Mouse (Mus musculus): ENCODE measurements around the gene Slfn8. TPM values are rescaled to one million over a fixed set of nuclear protein-coding genes. Genes with fewer than 3 reads are reported as not detected.

Gene Slfn8
- total and polyA plus RNA-seq, 2 experiments from 2014 or later, result 0.51 to 0.61 TPM

DNA sequence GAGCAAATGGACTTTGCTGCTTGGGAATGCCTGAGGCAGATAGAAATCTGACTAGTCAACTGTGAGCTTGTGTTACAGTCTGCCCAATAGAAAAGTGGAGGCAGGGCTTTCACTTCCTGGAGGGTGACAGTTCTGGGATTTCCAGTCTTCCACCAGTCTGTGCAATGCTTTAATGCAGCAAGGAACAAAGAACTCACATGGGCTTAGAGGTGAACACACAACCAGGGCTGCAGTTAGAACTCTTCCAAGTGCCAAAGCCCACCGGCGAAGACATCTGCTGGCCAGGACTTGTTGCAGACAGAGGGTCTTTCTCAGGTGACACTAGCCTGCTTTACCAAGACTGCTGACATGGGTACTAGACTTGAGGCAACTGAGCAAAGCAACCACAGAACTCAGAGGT lies 44.3 kb upstream of the Slfn8 start, which contains the start of gene Slfn2:
Slfn2 (plus strand) TSS at position 167 of the 400 bp plus-strand sequence.
- H3K4me1 ChIP-seq (ENCODE audit: control insufficient read depth, insufficient read depth), result peaks cover 10% of the 10 kb centered on the region; the same call in 1 of the 2 replicates
- peak within 1 kb of the TSS; percentile 75; the same call in 1 of the 2 replicates for H3K27ac ChIP-seq (ENCODE audit: low read depth)
- H3K9me3 ChIP-seq (replicated peaks; ENCODE audit: control insufficient read depth, low read length), result no peaks in the 10 kb centered on the region
- H3K4me2 ChIP-seq (ENCODE audit: low read depth, low read length), result peak within 1 kb of the TSS; percentile 47
- no peak for ATAC-seq (ENCODE audit: insufficient read depth, low read depth)
- no peaks in the 10 kb centered on the region for H3K27me3 ChIP-seq (ENCODE audit: control insufficient read depth, insufficient read depth, low read length)
- 87% methylated on average over 2 of the region's 2 CpGs for WGBS
- peak within 1 kb of the TSS; percentile 34 for H3K4me3 ChIP-seq (ENCODE audit: low read depth, low read length)
- H3K36me3 ChIP-seq (replicated peaks; ENCODE audit: control insufficient read depth, insufficient read depth, low read length), result no peaks in the 10 kb centered on the region
- TF ChIP-seq CTCF (IDR thresholded peaks at IDR 0.05; ENCODE audit: low read depth), result no peak
- TF ChIP-seq EP300 (IDR thresholded peaks at IDR 0.05; ENCODE audit: low read depth), result no peak
- peak within 1 kb of the TSS; percentile 48; the same call in 1 of the 2 replicates for H3K9ac ChIP-seq (replicated peaks; ENCODE audit: low read depth, low read length)
- no peak for DNase-seq (ENCODE audit: low spot score)

DNA sequence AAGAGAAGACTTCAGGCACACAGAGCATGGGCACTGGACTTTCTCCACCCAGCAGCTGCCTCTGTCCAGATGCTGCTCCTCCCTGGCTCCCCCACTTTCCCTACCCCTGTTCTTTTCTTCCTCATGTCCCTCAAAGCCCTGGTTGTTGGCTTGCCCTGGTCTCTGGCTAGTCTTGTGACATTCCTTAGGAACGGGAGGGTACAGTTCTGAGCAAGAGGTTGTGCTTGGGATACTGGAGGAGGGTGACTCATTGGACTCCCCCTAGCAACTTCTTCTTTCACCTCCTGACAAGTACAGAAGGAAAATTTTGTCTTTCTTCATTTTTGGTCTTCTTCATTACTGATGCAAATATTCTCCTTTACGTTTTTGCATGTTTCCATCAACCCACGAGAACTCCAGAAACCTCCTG lies 43.3 kb upstream of the Slfn8 start:
- ATAC-seq (ENCODE audit: insufficient read depth, low read depth) (no peak), DNase-seq (ENCODE audit: low spot score) (no peak)
- H3K9me3 ChIP-seq (replicated peaks; ENCODE audit: control insufficient read depth, low read length), result no peaks in the 10 kb centered on the region
- no peak overlapping the region for H3K4me3 ChIP-seq (ENCODE audit: low read depth, low read length)
- H3K9ac ChIP-seq (replicated peaks; ENCODE audit: low read depth, low read length), result no peak overlapping the region
- no peak overlapping the region for H3K27ac ChIP-seq (ENCODE audit: low read depth)
- no peak overlapping the region for H3K4me2 ChIP-seq (ENCODE audit: low read depth, low read length)
- H3K4me1 ChIP-seq (ENCODE audit: control insufficient read depth, insufficient read depth), result peaks cover 10% of the 10 kb centered on the region; the same call in 1 of the 2 replicates
- no peaks in the 10 kb centered on the region for H3K36me3 ChIP-seq (replicated peaks; ENCODE audit: control insufficient read depth, insufficient read depth, low read length)
- 38% methylated on average over 3 of the region's 3 CpGs for WGBS
- no peaks in the 10 kb centered on the region for H3K27me3 ChIP-seq (ENCODE audit: control insufficient read depth, insufficient read depth, low read length)
- TF ChIP-seq EP300 (IDR thresholded peaks at IDR 0.05; ENCODE audit: low read depth) (no peak), CTCF (IDR thresholded peaks at IDR 0.05; ENCODE audit: low read depth) (no peak)

DNA sequence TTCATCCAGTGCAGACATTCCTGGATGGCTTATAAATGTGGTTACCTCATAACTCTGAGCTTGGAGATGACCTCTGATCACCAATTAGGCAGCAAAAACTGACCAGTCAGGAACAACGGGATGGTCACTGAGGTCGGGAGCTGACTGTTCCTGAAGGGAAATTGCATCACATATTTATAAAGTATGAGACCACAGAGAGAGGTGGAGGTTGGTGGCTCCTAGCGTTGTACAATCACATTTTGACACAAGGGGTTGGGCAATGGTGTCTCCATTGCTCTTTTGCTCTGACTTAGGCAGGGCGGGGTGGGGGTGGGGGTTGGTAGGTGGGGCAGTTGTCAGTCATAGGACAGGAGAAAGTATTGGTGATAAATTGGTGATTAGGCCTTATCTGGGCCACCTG lies 42.5 kb upstream of the Slfn8 start:
- 65% methylated on average over 4 of the region's 4 CpGs for WGBS
- Histone ChIP-seq H3K27me3 (ENCODE audit: control insufficient read depth, insufficient read depth, low read length) (no peaks in the 10 kb centered on the region), H3K9ac (replicated peaks; ENCODE audit: low read depth, low read length) (no peak overlapping the region), H3K36me3 (replicated peaks; ENCODE audit: control insufficient read depth, insufficient read depth, low read length) (no peaks in the 10 kb centered on the region), H3K4me1 (ENCODE audit: control insufficient read depth, insufficient read depth) (peaks cover 10% of the 10 kb centered on the region; the same call in 1 of the 2 replicates), H3K9me3 (replicated peaks; ENCODE audit: control insufficient read depth, low read length) (no peaks in the 10 kb centered on the region), H3K27ac (ENCODE audit: low read depth) (no peak overlapping the region), H3K4me3 (ENCODE audit: low read depth, low read length) (no peak overlapping the region), H3K4me2 (ENCODE audit: low read depth, low read length) (no peak overlapping the region)
- DNase-seq (ENCODE audit: low spot score) (no peak), ATAC-seq (ENCODE audit: insufficient read depth, low read depth) (no peak)
- TF ChIP-seq CTCF (IDR thresholded peaks at IDR 0.05; ENCODE audit: low read depth) (no peak), EP300 (IDR thresholded peaks at IDR 0.05; ENCODE audit: low read depth) (no peak)

DNA sequence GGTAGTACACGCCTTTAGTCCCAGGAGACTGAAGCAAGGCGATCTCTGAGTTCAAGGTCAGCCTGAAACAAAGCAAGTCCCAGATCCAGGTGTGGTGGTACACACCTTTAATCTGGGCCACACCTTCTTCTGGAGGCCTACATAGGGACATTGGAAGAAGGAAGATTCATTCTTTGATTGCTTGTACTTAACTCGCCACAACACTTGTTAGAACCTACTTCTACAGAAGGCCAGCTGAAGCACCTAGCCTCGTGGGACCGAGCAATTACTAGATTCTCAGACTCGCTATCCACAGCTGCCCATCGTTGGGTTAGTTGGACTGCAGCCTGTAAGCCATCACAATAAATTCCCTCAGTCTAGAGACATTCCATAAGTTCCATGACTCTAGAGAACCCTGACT lies 41.2 kb upstream of the Slfn8 start:
- WGBS, result 75% methylated on average over 7 of the region's 7 CpGs

DNA sequence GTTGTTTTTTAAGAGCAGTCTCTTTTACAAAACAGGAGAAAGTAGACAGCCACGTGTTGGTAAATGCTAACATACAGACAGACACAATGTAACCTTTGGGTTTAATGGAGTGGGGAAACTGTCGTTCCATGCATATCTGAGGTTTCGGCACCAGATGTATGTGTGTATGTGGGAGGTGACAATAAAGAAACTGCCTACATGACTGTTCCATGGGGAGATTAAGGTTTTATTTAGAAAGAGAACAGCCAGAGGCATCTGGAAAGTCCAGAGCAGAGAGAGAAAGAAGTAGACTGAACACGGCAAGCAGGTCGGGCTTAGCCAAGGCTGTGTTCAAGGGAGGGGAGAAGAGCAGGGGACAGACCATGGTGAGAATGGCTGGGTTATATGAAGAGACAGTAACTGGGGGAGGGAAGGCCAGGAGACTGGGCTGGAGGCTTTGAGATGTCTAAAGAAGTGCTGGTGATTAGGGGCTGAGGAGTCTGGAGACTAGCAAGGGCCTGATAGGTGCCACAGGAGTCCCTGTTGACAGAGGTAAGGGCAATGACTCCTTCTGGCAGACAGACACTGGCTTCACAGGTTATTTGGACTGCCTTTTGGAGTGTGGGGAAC lies 39.9 kb upstream of the Slfn8 start:
- Histone ChIP-seq H3K9ac (replicated peaks; ENCODE audit: low read depth, low read length) (no peak overlapping the region), H3K9me3 (replicated peaks; ENCODE audit: control insufficient read depth, low read length) (no peaks in the 10 kb centered on the region), H3K27ac (ENCODE audit: low read depth) (no peak overlapping the region), H3K4me2 (ENCODE audit: low read depth, low read length) (no peak overlapping the region), H3K4me3 (ENCODE audit: low read depth, low read length) (no peak overlapping the region), H3K4me1 (ENCODE audit: control insufficient read depth, insufficient read depth) (0 out of 2 replicates have a peak, but pooled peaks cover 4% of the 10 kb centered on the region), H3K27me3 (ENCODE audit: control insufficient read depth, insufficient read depth, low read length) (no peaks in the 10 kb centered on the region), H3K36me3 (replicated peaks; ENCODE audit: control insufficient read depth, insufficient read depth, low read length) (no peaks in the 10 kb centered on the region)
- ATAC-seq (ENCODE audit: insufficient read depth, low read depth) (no peak), DNase-seq (ENCODE audit: low spot score) (no peak)
- WGBS, result 52% methylated on average over 5 of the region's 5 CpGs
- TF ChIP-seq EP300 (IDR thresholded peaks at IDR 0.05; ENCODE audit: low read depth) (no peak), CTCF (IDR thresholded peaks at IDR 0.05; ENCODE audit: low read depth) (no peak)

More for the DNA sequence above, 41.2 kb upstream of the Slfn8 start:
- Histone ChIP-seq H3K27ac (ENCODE audit: low read depth) (no peak overlapping the region), H3K4me2 (ENCODE audit: low read depth, low read length) (no peak overlapping the region), H3K9me3 (replicated peaks; ENCODE audit: control insufficient read depth, low read length) (no peaks in the 10 kb centered on the region), H3K4me1 (ENCODE audit: control insufficient read depth, insufficient read depth) (0 out of 2 replicates have a peak, but pooled peaks cover 4% of the 10 kb centered on the region), H3K9ac (replicated peaks; ENCODE audit: low read depth, low read length) (no peak overlapping the region), H3K27me3 (ENCODE audit: control insufficient read depth, insufficient read depth, low read length) (no peaks in the 10 kb centered on the region), H3K36me3 (replicated peaks; ENCODE audit: control insufficient read depth, insufficient read depth, low read length) (no peaks in the 10 kb centered on the region), H3K4me3 (ENCODE audit: low read depth, low read length) (no peak overlapping the region)
- TF ChIP-seq CTCF (IDR thresholded peaks at IDR 0.05; ENCODE audit: low read depth), result no peak
- TF ChIP-seq EP300 (IDR thresholded peaks at IDR 0.05; ENCODE audit: low read depth), result no peak
- ATAC-seq (ENCODE audit: insufficient read depth, low read depth) (no peak), DNase-seq (ENCODE audit: low spot score) (no peak)

DNA sequence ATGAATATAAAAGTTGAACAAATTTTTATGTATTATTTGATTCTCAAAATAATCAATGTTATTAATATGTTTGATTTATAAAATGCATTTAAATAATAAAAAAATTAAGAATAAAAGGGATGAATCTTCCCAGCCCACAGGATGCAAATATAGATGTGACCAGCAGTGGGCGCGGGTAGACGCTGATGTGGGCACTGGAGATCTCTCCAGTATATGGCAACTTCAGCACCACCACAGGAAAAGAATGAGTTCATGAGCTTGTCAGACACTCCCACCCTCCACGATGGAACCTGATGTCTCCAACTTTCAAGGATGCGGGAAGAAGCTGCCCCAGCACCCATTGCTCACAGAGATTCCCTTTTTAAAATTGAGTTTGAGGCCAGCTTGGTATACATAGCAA lies 37.3 kb upstream of the Slfn8 start:
- Histone ChIP-seq H3K9ac (replicated peaks; ENCODE audit: low read depth, low read length) (no peak overlapping the region), H3K4me1 (ENCODE audit: control insufficient read depth, insufficient read depth) (no peaks in the 10 kb centered on the region), H3K27ac (ENCODE audit: low read depth) (no peak overlapping the region), H3K4me2 (ENCODE audit: low read depth, low read length) (no peak overlapping the region), H3K4me3 (ENCODE audit: low read depth, low read length) (no peak overlapping the region), H3K9me3 (replicated peaks; ENCODE audit: control insufficient read depth, low read length) (no peaks in the 10 kb centered on the region), H3K27me3 (ENCODE audit: control insufficient read depth, insufficient read depth, low read length) (no peaks in the 10 kb centered on the region), H3K36me3 (replicated peaks; ENCODE audit: control insufficient read depth, insufficient read depth, low read length) (no peaks in the 10 kb centered on the region)
- DNase-seq (ENCODE audit: low spot score), result peak; percentile 63
- WGBS, result 2% methylated on average over 5 of the region's 5 CpGs
- ATAC-seq (ENCODE audit: insufficient read depth, low read depth), result no peak
- TF ChIP-seq CTCF (IDR thresholded peaks at IDR 0.05; ENCODE audit: low read depth) (peak; percentile 79), EP300 (IDR thresholded peaks at IDR 0.05; ENCODE audit: low read depth) (no peak)
